In genomic region chr3:51651149-51651548, GRCm38 (mm10) we compare ENCODE assay signal across 14 mouse cellular contexts. TPM values are rescaled to one million over a fixed set of nuclear protein-coding genes. Genes with fewer than 3 reads are reported as not detected.
A peak's percentile ranks its signal among the peaks of the same experiment; 100 is the strongest.
DNase-seq lines count a peak whose midpoint lies in the region; ATAC-seq and TF ChIP-seq lines count a peak whose summit lies in the region.
"Had no signal": no experiment of that assay in that cellular context is flagged by ENCODE, and none has a peak within 500 bp of the region (broad histone marks: within the 10 kb centered on the region; RNA-seq: fewer than 3 reads in every experiment).

No protein-coding gene starts in this region.

- no peak overlapping the region for H3K4me2 ChIP-seq in hindbrain, embryonic 13.5 days
- no peak overlapping the region for H3K4me2 ChIP-seq in hindbrain, embryonic 11.5 days (replicated peaks; ENCODE audit: low read depth, low read length)
- H3K4me2 ChIP-seq in midbrain, embryonic 14.5 days (ENCODE audit: low read length), result no peak overlapping the region
- H3K4me2 ChIP-seq: embryonic facial prominence, embryonic 15.5 days; kidney, embryonic 15.5 days; midbrain, embryonic 12.5 days had no signal

- no peaks in the 10 kb centered on the region for H3K9me3 ChIP-seq in hindbrain, embryonic 13.5 days
- no peaks in the 10 kb centered on the region for H3K9me3 ChIP-seq in hindbrain, embryonic 11.5 days (ENCODE audit: control insufficient read depth, low read length)
- no peaks in the 10 kb centered on the region for H3K9me3 ChIP-seq in midbrain, embryonic 14.5 days (ENCODE audit: control insufficient read depth, low read length)
- H3K9me3 ChIP-seq: embryonic facial prominence, embryonic 15.5 days; kidney, embryonic 15.5 days; midbrain, embryonic 12.5 days had no signal

- 75% methylated on average over 2 of the region's 2 CpGs for WGBS in hindbrain, embryonic 13.5 days
- 80% methylated on average over 2 of the region's 2 CpGs for WGBS in hindbrain, embryonic 11.5 days
- 71% methylated on average over 2 of the region's 2 CpGs for WGBS in midbrain, embryonic 14.5 days

- peak overlapping the region; percentile 43 for H3K9ac ChIP-seq in hindbrain, embryonic 13.5 days
- H3K9ac ChIP-seq in hindbrain, embryonic 11.5 days (ENCODE audit: low read depth, low read length), result no peak overlapping the region
- no peak overlapping the region for H3K9ac ChIP-seq in midbrain, embryonic 14.5 days (replicated peaks; ENCODE audit: low read length)
- H3K9ac ChIP-seq: embryonic facial prominence, embryonic 15.5 days; kidney, embryonic 15.5 days; midbrain, embryonic 12.5 days had no signal

- H3K36me3 ChIP-seq in hindbrain, embryonic 13.5 days, result no peaks in the 10 kb centered on the region
- H3K36me3 ChIP-seq in hindbrain, embryonic 11.5 days (ENCODE audit: control insufficient read depth, insufficient read depth, low read length), result no peaks in the 10 kb centered on the region
- no peaks in the 10 kb centered on the region for H3K36me3 ChIP-seq in midbrain, embryonic 14.5 days (ENCODE audit: control insufficient read depth, insufficient read depth, low read length)
- H3K36me3 ChIP-seq: embryonic facial prominence, embryonic 15.5 days; kidney, embryonic 15.5 days; midbrain, embryonic 12.5 days had no signal

- TF ChIP-seq CTCF in Patski (IDR thresholded peaks at IDR 0.05), result peak; percentile 86

- H3K27me3 ChIP-seq in hindbrain, embryonic 13.5 days, result 0 out of 2 replicates have a peak, but pooled peaks cover 7% of the 10 kb centered on the region
- H3K27me3 ChIP-seq in hindbrain, embryonic 11.5 days (ENCODE audit: control insufficient read depth, insufficient read depth, low read length), result no peaks in the 10 kb centered on the region
- no peaks in the 10 kb centered on the region for H3K27me3 ChIP-seq in Patski
- no peaks in the 10 kb centered on the region for H3K27me3 ChIP-seq in midbrain, embryonic 14.5 days (ENCODE audit: control insufficient read depth, insufficient read depth, low read length)
- H3K27me3 ChIP-seq: embryonic facial prominence, embryonic 15.5 days; kidney, embryonic 15.5 days had no signal

- no peak for DNase-seq in hindbrain, embryonic 11.5 days (ENCODE audit: low spot score)
- DNase-seq in 416B (ENCODE audit: low read depth) (peak; percentile 70), Patski (ENCODE audit: low read depth, low spot score) (no peak)
- DNase-seq in midbrain, embryonic 14.5 days, result peak; percentile 81
- DNase-seq in gastrocnemius, adult 8-10 months (ENCODE audit: low spot score in 2 of 2), result no peak
- no peak for DNase-seq in adrenal gland, postnatal 25 days
- DNase-seq: adrenal gland, adult 2 months; cerebellum, adult 11-12 months; gastrocnemius, adult 2 months; lung, adult 18-20 months had no signal

- CTCF ChIA-PET in Patski (lab: Charles Lee), result interaction anchor here (0.7 to 4.8 kb wide), 18 partner anchors 9 to 590 kb away, joined by 3 to 27 read pairs (median 4); partner anchors contain the start of genes Mgst2 and Rab33b

- H3K27ac ChIP-seq in hindbrain, embryonic 13.5 days, result no peak overlapping the region
- H3K27ac ChIP-seq in hindbrain, embryonic 11.5 days (ENCODE audit: low read depth, low read length), result no peak overlapping the region
- H3K27ac ChIP-seq in midbrain, embryonic 14.5 days (replicated peaks; ENCODE audit: low read depth, low read length), result 0 out of 2 replicates have a peak overlapping the region, but pooled peaks have one; percentile 20
- H3K27ac ChIP-seq: embryonic facial prominence, embryonic 15.5 days; gastrocnemius, adult 2 months; kidney, embryonic 15.5 days; midbrain, embryonic 12.5 days had no signal

- in situ Hi-C loops in Patski (cut with MboI; ENCODE audit: low pct_unique_long_range_greater_than_20kb), result loop anchor here (5.0 kb wide), 1 partner anchor 591 kb away; no protein-coding TSS in a partner anchor

- H3K4me1 ChIP-seq in hindbrain, embryonic 13.5 days (replicated peaks), result peaks cover 25% of the 10 kb centered on the region
- no peaks in the 10 kb centered on the region; the same call in 1 of the 2 replicates for H3K4me1 ChIP-seq in hindbrain, embryonic 11.5 days (replicated peaks; ENCODE audit: control insufficient read depth, insufficient read depth, low read length)
- H3K4me1 ChIP-seq in midbrain, embryonic 14.5 days (ENCODE audit: control insufficient read depth, insufficient read depth, low read length), result peaks cover 12% of the 10 kb centered on the region

- peak; percentile 60; the same call in 1 of the 2 replicates for ATAC-seq in hindbrain, embryonic 13.5 days (ENCODE audit: low FRiP score)
- ATAC-seq in hindbrain, embryonic 11.5 days (ENCODE audit: low FRiP score), result no peak
- peak; percentile 59 for ATAC-seq in Patski
- peak; percentile 61 for ATAC-seq in midbrain, embryonic 14.5 days (ENCODE audit: low FRiP score, low TSS enrichment)

- POLR2A ChIA-PET in Patski (lab: Charles Lee), result interaction anchor here (0.6 to 1.4 kb wide), 6 partner anchors 9 to 590 kb away, joined by 3 to 6 read pairs (median 4); no protein-coding TSS in a partner anchor

- H3K4me3 ChIP-seq in hindbrain, embryonic 13.5 days, result no peak overlapping the region
- H3K4me3 ChIP-seq in hindbrain, embryonic 11.5 days (ENCODE audit: low read depth, low read length), result no peak overlapping the region
- H3K4me3 ChIP-seq in midbrain, embryonic 14.5 days (replicated peaks; ENCODE audit: low read depth, low read length), result no peak overlapping the region
- H3K4me3 ChIP-seq: embryonic facial prominence, embryonic 15.5 days; gastrocnemius, adult 2 months; kidney, embryonic 15.5 days; midbrain, embryonic 12.5 days had no signal

RNA-seq across cellular contexts. Expression of gene Mgst2, which starts 9.0 kb away (rescaled TPM):
- polyA plus RNA-seq in hindbrain, embryonic 13.5 days (2015; fragmentation: Nextera tagmentation; extraction: Ambion mirVana), result 0.49 and 0.64 TPM in 2 replicates
- polyA plus RNA-seq in hindbrain, embryonic 11.5 days (2014; fragmentation: Nextera tagmentation; extraction: Ambion mirVana), result 0.09 TPM in 1 of 2 replicates, not detected in the other
- 118 TPM for polyA plus RNA-seq in Patski (2021)
- polyA plus RNA-seq in midbrain, embryonic 14.5 days (2014; fragmentation: Nextera tagmentation; extraction: Ambion mirVana), result 0.46 and 0.86 TPM in 2 replicates
- 1 to 10 TPM in 1 of 4 experiments, under 1 TPM in 1, not detected in 2; 0.52 to 1.6 TPM for total RNA-seq in gastrocnemius, adult 8-10 months (2022)
- 220 and 309 TPM in 2 replicates for total RNA-seq in adrenal gland, postnatal 25 days (2021)

Comparison
In these comparisons a context has a peak if more than half of its experiments do, and no peak if none do; other contexts are left out.
1. DNase-seq: peak in 416B (single experiment) and midbrain, embryonic 14.5 days (single experiment); none in hindbrain, embryonic 11.5 days (single experiment), Patski (single experiment), gastrocnemius, adult 8-10 months (0 of 2) and adrenal gland, postnatal 25 days (single experiment).
2. RNA of gene Mgst2, which starts 9.0 kb away (polyA plus RNA-seq): 118 TPM in Patski (single experiment); 0.49 to 0.64 TPM in hindbrain, embryonic 13.5 days, 0.46 to 0.86 TPM in midbrain, embryonic 14.5 days and 0.09 TPM in hindbrain, embryonic 11.5 days; every median in the first group is over 10 times any median in the second.